Mouse (Mus musculus) CD8-positive naive resting alpha-beta T cell, adult 57 days (primary cell): ENCODE measurements around the gene Usp27x. TPM values are rescaled to one million over a fixed set of nuclear protein-coding genes. Genes with fewer than 3 reads are reported as not detected.

ENCODE experiments used
- total RNA-seq: library from RNA; stranded (reverse); gene quantifications from one replicate; pipeline ENCODE4 v1.2.4, GENCODE M21; 2023

Usp27x gene
- total RNA-seq = 0.67 TPM

GRCm38 (mm10) chrX:7375716-7376480, at the start of gene Usp27x:
TSS of gene Usp27x (minus strand) at chrX:7375830.

Other genes starting within 250 kb of the Usp27x start
- gene Clcn5, start 56.5 kb downstream of the Usp27x start, total RNA-seq = 11.7 TPM
- gene Foxp3, start 197.8 kb upstream of the Usp27x start, total RNA-seq = 1.1 TPM
- gene Ppp1r3f, start 198.5 kb upstream of the Usp27x start, total RNA-seq = 18.8 TPM
- gene Ccdc22, start 229.7 kb upstream of the Usp27x start, total RNA-seq = 27.6 TPM
- gene Cacna1f, start 231.3 kb upstream of the Usp27x start, total RNA-seq = not detected